Mouse (Mus musculus) skeletal muscle tissue, adult 2 months (tissue): ENCODE results near the gene Olfr209.
"Not testable (repeated sequence)": the region's sequence is repeated elsewhere in the genome, so short reads cannot be mapped to it uniquely, and the experiment has no call there.

Experiments used
- DNase-seq: peaks from one replicate; pipeline ENCODE4 v3.0.0-alpha.2; 2012; ENCODE audit warnings: low read depth, low spot score

Gene Olfr209

GRCm38 (mm10) chr16:59363893-59364292 lies at the start of gene Olfr209:
TSS of gene Olfr209 (minus strand) at chr16:59363993.
- no peak for DNase-seq

GRCm38 (mm10) chr16:59413475-59413874 lies 49.7 kb upstream of the Olfr209 start:
- no peak for DNase-seq

- DNase-seq, result no peak
Observed at GRCm38 (mm10) chr16:59409800-59410199, 46.0 kb upstream of the Olfr209 start.

GRCm38 (mm10) chr16:59409341-59409748 lies 45.6 kb upstream of the Olfr209 start:
- no peak for DNase-seq

- no peak for DNase-seq
Observed at GRCm38 (mm10) chr16:59407032-59407431, 43.2 kb upstream of the Olfr209 start, which contains the start of gene Gabrr3. TSS of gene Gabrr3 (plus strand) at chr16:59407332.

GRCm38 (mm10) chr16:59404798-59405197 lies 41.0 kb upstream of the Olfr209 start:
- no peak for DNase-seq

- DNase-seq, result no peak
Observed at GRCm38 (mm10) chr16:59403684-59404083, 39.9 kb upstream of the Olfr209 start.

GRCm38 (mm10) chr16:59401985-59402384 lies 38.2 kb upstream of the Olfr209 start:
- no peak for DNase-seq

GRCm38 (mm10) chr16:59401102-59401501 lies 37.3 kb upstream of the Olfr209 start:
- DNase-seq, result no peak

GRCm38 (mm10) chr16:59393300-59393699 lies 29.5 kb upstream of the Olfr209 start:
- no peak for DNase-seq

- DNase-seq, result no peak
Observed at GRCm38 (mm10) chr16:59349146-59349545, 14.6 kb downstream of the Olfr209 start, which contains the start of gene Olfr206. TSS of gene Olfr206 (minus strand) at chr16:59349246.

- no peak for DNase-seq
Observed at GRCm38 (mm10) chr16:59331038-59331437, 32.8 kb downstream of the Olfr209 start, which contains the start of gene Olfr205. TSS of gene Olfr205 (minus strand) at chr16:59331138.

GRCm38 (mm10) chr16:59323262-59323661 lies 40.5 kb downstream of the Olfr209 start:
- DNase-seq, result not testable (repeated sequence)

GRCm38 (mm10) chr16:59318148-59318547 lies 45.6 kb downstream of the Olfr209 start, which contains the start of gene Olfr204:
TSS of gene Olfr204 (minus strand) at chr16:59318248.
- no peak for DNase-seq
